Mouse (Mus musculus) embryonic facial prominence, embryonic 11.5 days (tissue): ENCODE measurements around the gene Atg4b. TPM values are rescaled to one million over a fixed set of nuclear protein-coding genes. Genes with fewer than 3 reads are reported as not detected.

Experiments used
- ATAC-seq: fragments of 200-750 bp; cut with Nextera tagmentation; replicated peaks from 2 replicates; pipeline ENCODE4 v1.8.0; 2017; ENCODE audit warnings: low read depth; ENCODE audit not compliant: insufficient number of reproducible peaks, low FRiP score, low TSS enrichment
- DNase-seq: peaks from one replicate; pipeline ENCODE4 v3.0.0-alpha.2; 2015; ENCODE audit warnings: low spot score
- H3K27ac ChIP-seq: fragments of 300-500 bp; sonication (generic); replicated peaks from 2 replicates; pipeline ENCODE4 v1.5.1; 2014; ENCODE audit warnings: mild to moderate bottlenecking, low read depth, low read length, control low read depth
- H3K27me3 ChIP-seq: fragments of 300-500 bp; sonication (generic); 2 replicates; pipeline ENCODE4 v1.6.1; 2014; ENCODE audit warnings: mild to moderate bottlenecking, low read length, moderate library complexity, mixed read lengths; ENCODE audit not compliant: control insufficient read depth, insufficient read depth
- H3K36me3 ChIP-seq: fragments of 300-500 bp; sonication (generic); replicated peaks from 2 replicates; pipeline ENCODE4 v1.6.1; 2014; ENCODE audit warnings: low read depth, mild to moderate bottlenecking, low read length, moderate library complexity, mixed read lengths; ENCODE audit not compliant: control insufficient read depth, insufficient read depth
- H3K4me1 ChIP-seq: fragments of 300-500 bp; sonication (generic); 2 replicates; pipeline ENCODE4 v1.6.1; 2014; ENCODE audit warnings: low read length, mixed read lengths; ENCODE audit not compliant: control insufficient read depth, insufficient read depth
- H3K4me2 ChIP-seq: fragments of 300-500 bp; sonication (generic); 2 replicates; pipeline ENCODE4 v1.6.1; 2014; ENCODE audit warnings: low read depth, mild to moderate bottlenecking, control low read depth, low read length, moderate library complexity
- H3K4me3 ChIP-seq: fragments of 300-500 bp; sonication (generic); 2 replicates; pipeline ENCODE4 v1.5.1; 2014; ENCODE audit warnings: low read depth, low read length, control low read depth
- H3K9ac ChIP-seq: fragments of 300-500 bp; sonication (generic); replicated peaks from 2 replicates; pipeline ENCODE4 v1.6.1; 2014; ENCODE audit warnings: mild to moderate bottlenecking, control low read depth, low read length
- H3K9me3 ChIP-seq: fragments of 300-500 bp; sonication (generic); replicated peaks from 2 replicates; pipeline ENCODE4 v1.6.1; 2016; ENCODE audit warnings: mild to moderate bottlenecking, low read length, inconsistent platforms, mixed read lengths; ENCODE audit not compliant: control insufficient read depth
- WGBS: fragments of 180-500 bp; shearing (Covaris S2); extraction: QIAGEN DNeasy Blood & Tissue Kit; methylation state at CpG from one replicate; pipeline ENCODE4 v1.1.7; 2014; 5-methylcytosine and 5-hydroxymethylcytosine counted together
- polyA plus RNA-seq: library from polyadenylated mRNA; unstranded; fragments of >200 nt; fragmentation: Nextera tagmentation; extraction: Ambion mirVana; gene quantifications from 2 replicates; pipeline ENCODE4 v1.2.1, GENCODE M21; 2014

The Atg4b gene
- polyA plus RNA-seq, 1 experiment from 2014 or later, result 109 TPM

- H3K4me2 ChIP-seq, result no peak overlapping the region
- no peak overlapping the region for H3K4me3 ChIP-seq
- no peaks in the 10 kb centered on the region for H3K9me3 ChIP-seq
- no peak overlapping the region for H3K9ac ChIP-seq
- no peaks in the 10 kb centered on the region for H3K36me3 ChIP-seq
- no peak for DNase-seq
- no peaks in the 10 kb centered on the region for H3K4me1 ChIP-seq
- WGBS, result 82% methylated on average over 4 of the region's 4 CpGs
- no peak overlapping the region for H3K27ac ChIP-seq
- no peak for ATAC-seq
- H3K27me3 ChIP-seq, result no peaks in the 10 kb centered on the region
Measured at GRCm38 (mm10) chr1:93741987-93742386, 9.3 kb upstream of the Atg4b start.

DNA sequence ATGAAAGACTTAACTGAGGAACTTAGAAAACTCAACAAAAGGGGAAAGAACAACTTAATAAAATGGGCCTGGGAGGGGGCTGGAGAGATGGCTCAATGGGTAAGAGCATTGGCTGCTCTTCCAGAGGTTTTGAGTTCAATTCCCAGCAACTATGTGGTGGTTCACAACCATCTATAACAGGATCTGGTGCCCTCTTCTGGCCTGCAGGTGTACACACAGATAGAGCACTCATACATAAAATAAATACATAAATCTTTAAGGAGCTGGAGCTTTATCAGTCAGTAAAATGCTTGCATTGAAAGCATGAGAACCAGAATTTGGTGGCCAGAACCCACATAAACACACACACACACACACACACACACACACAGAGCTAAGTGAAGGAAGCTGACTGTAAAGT is 8.4 kb upstream of the Atg4b start:
- Histone ChIP-seq H3K4me3 (no peak overlapping the region), H3K9ac (no peak overlapping the region), H3K4me1 (no peaks in the 10 kb centered on the region), H3K36me3 (no peaks in the 10 kb centered on the region), H3K4me2 (no peak overlapping the region), H3K27me3 (no peaks in the 10 kb centered on the region), H3K9me3 (no peaks in the 10 kb centered on the region), H3K27ac (no peak overlapping the region)
- DNase-seq (no peak), ATAC-seq (no peak)

DNA sequence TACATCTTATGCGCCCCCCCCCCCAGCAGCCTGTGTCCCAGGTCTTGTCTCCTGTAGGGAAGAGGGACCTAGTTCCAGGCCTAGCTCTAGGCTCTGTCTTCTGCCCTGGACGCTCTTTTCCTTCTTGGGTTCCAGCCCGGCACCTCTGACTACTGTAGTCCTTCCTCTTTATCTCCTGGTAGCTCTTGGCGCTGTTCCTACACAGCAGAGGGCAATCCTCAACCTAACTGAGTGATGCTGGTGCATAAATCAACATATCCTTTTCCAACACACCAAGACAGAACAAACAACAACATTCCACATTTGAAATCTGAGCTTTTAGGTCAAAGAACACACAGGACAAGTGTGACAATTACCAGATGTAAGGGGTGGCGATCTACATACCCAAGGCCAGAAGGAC is 5.1 kb upstream of the Atg4b start:
- Histone ChIP-seq H3K4me3 (no peak overlapping the region), H3K9me3 (no peaks in the 10 kb centered on the region), H3K36me3 (peaks cover 6% of the 10 kb centered on the region), H3K9ac (no peak overlapping the region), H3K27me3 (no peaks in the 10 kb centered on the region), H3K27ac (no peak overlapping the region), H3K4me2 (no peak overlapping the region), H3K4me1 (no peaks in the 10 kb centered on the region)
- ATAC-seq, result no peak
- DNase-seq, result no peak
- 89% methylated on average over 5 of the region's 5 CpGs for WGBS

- H3K4me3 ChIP-seq, result no peak overlapping the region
- no peaks in the 10 kb centered on the region for H3K9me3 ChIP-seq
- H3K4me2 ChIP-seq, result no peak overlapping the region
- 87% methylated on average over 1 of the region's 1 CpGs for WGBS
- H3K36me3 ChIP-seq, result peaks cover 6% of the 10 kb centered on the region
- ATAC-seq (no peak), DNase-seq (no peak)
- no peak overlapping the region for H3K27ac ChIP-seq
- no peaks in the 10 kb centered on the region for H3K27me3 ChIP-seq
- no peaks in the 10 kb centered on the region for H3K4me1 ChIP-seq
- H3K9ac ChIP-seq, result no peak overlapping the region
Measured at GRCm38 (mm10) chr1:93748539-93748938, 2.8 kb upstream of the Atg4b start.

- H3K4me1 ChIP-seq, result no peaks in the 10 kb centered on the region
- H3K27ac ChIP-seq, result peak overlapping the region; percentile 75
- peak overlapping the region; percentile 89 for H3K4me3 ChIP-seq
- under 1% methylated on average over 49 of the region's 59 CpGs for WGBS
- DNase-seq (peak; percentile 56), ATAC-seq (peak; percentile 42)
- H3K9ac ChIP-seq, result peak overlapping the region; percentile 84
- no peaks in the 10 kb centered on the region for H3K27me3 ChIP-seq
- H3K36me3 ChIP-seq, result peaks cover 6% of the 10 kb centered on the region
- H3K4me2 ChIP-seq, result peak overlapping the region; percentile 88
- no peaks in the 10 kb centered on the region for H3K9me3 ChIP-seq
Measured at GRCm38 (mm10) chr1:93753911-93754572, 2.7 kb downstream of the Atg4b start.

DNA sequence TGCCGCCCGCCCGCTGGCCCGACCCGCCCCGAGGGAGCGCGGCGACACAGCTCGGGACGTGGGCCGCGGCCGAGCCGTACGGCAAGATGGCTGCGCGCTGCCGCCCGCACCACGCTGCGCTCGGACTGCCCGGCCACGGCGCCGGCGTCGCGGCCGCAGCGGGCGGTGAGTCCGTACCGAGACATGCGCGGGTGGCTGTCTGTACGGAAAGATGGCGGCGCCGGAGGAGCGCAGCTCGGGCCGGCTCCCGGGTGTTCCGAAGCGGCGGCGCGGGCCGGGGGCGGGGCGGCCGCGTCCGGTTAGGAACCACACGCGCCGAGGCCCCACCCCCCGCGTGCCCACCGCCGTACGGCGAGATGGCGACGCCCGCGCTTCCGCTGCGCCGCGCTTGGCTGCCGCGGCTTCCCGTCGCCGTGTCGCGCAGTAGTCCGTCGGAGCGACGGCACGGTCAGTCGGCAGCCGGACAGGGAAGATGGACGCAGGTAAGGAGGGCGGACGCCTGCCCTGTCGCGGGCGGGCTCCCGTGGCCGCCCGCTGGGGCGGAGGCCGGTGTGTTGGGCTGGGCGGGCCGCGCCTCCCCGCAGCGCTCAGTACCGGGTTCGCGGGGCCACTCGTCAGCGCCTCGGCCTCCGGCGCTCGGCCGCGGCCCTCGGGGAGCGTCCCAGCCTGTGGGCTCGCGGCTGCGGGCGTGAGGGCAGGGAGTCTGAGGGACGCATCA is 3.4 kb downstream of the Atg4b start, which contains the start of gene Thap4:
Gene Thap4, minus strand, starts transcription at position 292 of the 718 bp plus-strand sequence.
- DNase-seq (peak; percentile 90), ATAC-seq (peak; percentile 92)
- Histone ChIP-seq H3K9ac (peak within 1 kb of the TSS; percentile 84), H3K4me1 (no peaks in the 10 kb centered on the region), H3K9me3 (no peaks in the 10 kb centered on the region), H3K4me3 (peak within 1 kb of the TSS; percentile 89), H3K27ac (peak within 1 kb of the TSS; percentile 75), H3K27me3 (no peaks in the 10 kb centered on the region), H3K4me2 (peak within 1 kb of the TSS; percentile 88), H3K36me3 (peaks cover 4% of the 10 kb centered on the region; the same call in 1 of the 2 replicates)
- WGBS, result under 1% methylated on average over 89 of the region's 121 CpGs

GRCm38 (mm10) chr1:93755291-93755610 is 4.0 kb downstream of the Atg4b start:
- DNase-seq, result no peak
- Histone ChIP-seq H3K27me3 (no peaks in the 10 kb centered on the region), H3K36me3 (no peaks in the 10 kb centered on the region; the same call in 1 of the 2 replicates), H3K9ac (peak overlapping the region; percentile 84), H3K9me3 (no peaks in the 10 kb centered on the region), H3K4me2 (peak overlapping the region; percentile 55), H3K27ac (peak overlapping the region; percentile 75), H3K4me1 (no peaks in the 10 kb centered on the region), H3K4me3 (peak overlapping the region; percentile 89)
- ATAC-seq, result no peak
- under 1% methylated on average over 13 of the region's 13 CpGs for WGBS

GRCm38 (mm10) chr1:93755618-93756017 is 4.3 kb downstream of the Atg4b start:
- Histone ChIP-seq H3K9me3 (no peaks in the 10 kb centered on the region), H3K4me2 (peak overlapping the region; percentile 55), H3K36me3 (no peaks in the 10 kb centered on the region), H3K9ac (peak overlapping the region; percentile 84), H3K27ac (no peak overlapping the region), H3K4me3 (peak overlapping the region; percentile 89), H3K4me1 (no peaks in the 10 kb centered on the region), H3K27me3 (no peaks in the 10 kb centered on the region)
- DNase-seq (no peak), ATAC-seq (no peak)
- 34% methylated on average over 7 of the region's 7 CpGs for WGBS
